Mouse (Mus musculus) intestine, embryonic 15.5 days (tissue): ENCODE data around the gene Gmeb1. TPM values are rescaled to one million over a fixed set of nuclear protein-coding genes. Genes with fewer than 3 reads are reported as not detected.
"Not testable (repeated sequence)": the region's sequence is repeated elsewhere in the genome, so short reads cannot be mapped to it uniquely, and the experiment has no call there.

Experiments
- ATAC-seq: fragments of 200-750 bp; cut with Nextera tagmentation; 2 replicates; pipeline ENCODE4 v1.8.0; 2017; ENCODE audit warnings: moderate TSS enrichment, moderate library complexity
- H3K27ac ChIP-seq: fragments of 300-500 bp; sonication (generic); 2 replicates; pipeline ENCODE4 v1.5.1; 2015; ENCODE audit warnings: mild to moderate bottlenecking, inconsistent platforms
- H3K27me3 ChIP-seq: fragments of 300-500 bp; sonication (generic); replicated peaks from 2 replicates; pipeline ENCODE4 v1.6.1; 2015; ENCODE audit warnings: inconsistent platforms
- H3K36me3 ChIP-seq: fragments of 300-500 bp; sonication (generic); 2 replicates; pipeline ENCODE4 v1.6.1; 2015; ENCODE audit warnings: inconsistent platforms
- H3K4me1 ChIP-seq: fragments of 300-500 bp; sonication (generic); replicated peaks from 2 replicates; pipeline ENCODE4 v1.6.1; 2015; ENCODE audit warnings: inconsistent platforms
- H3K4me2 ChIP-seq: fragments of 300-500 bp; sonication (generic); replicated peaks from 2 replicates; pipeline ENCODE4 v1.6.1; 2015; ENCODE audit warnings: mild to moderate bottlenecking, inconsistent platforms
- H3K4me3 ChIP-seq: fragments of 300-500 bp; sonication (generic); replicated peaks from 2 replicates; pipeline ENCODE4 v1.5.1; 2015; ENCODE audit warnings: inconsistent platforms
- H3K9ac ChIP-seq: fragments of 300-500 bp; sonication (generic); 2 replicates; pipeline ENCODE4 v1.6.1; 2015; ENCODE audit warnings: inconsistent platforms
- H3K9me3 ChIP-seq: fragments of 300-500 bp; sonication (generic); 2 replicates; pipeline ENCODE4 v1.6.1; 2016; ENCODE audit warnings: inconsistent platforms
- WGBS: fragments of 180-500 bp; shearing (Covaris S2); methylation state at CpG from one replicate; pipeline ENCODE4 v1.1.7; 2015; 5-methylcytosine and 5-hydroxymethylcytosine counted together
- polyA plus RNA-seq: library from polyadenylated mRNA; unstranded; fragments of >200 nt; fragmentation: Nextera tagmentation; extraction: Ambion mirVana; gene quantifications from 2 replicates; pipeline ENCODE4 v1.2.1, GENCODE M21; 2015

The Gmeb1 gene
- polyA plus RNA-seq, 1 experiment from 2014 or later: 27.8 TPM

DNA sequence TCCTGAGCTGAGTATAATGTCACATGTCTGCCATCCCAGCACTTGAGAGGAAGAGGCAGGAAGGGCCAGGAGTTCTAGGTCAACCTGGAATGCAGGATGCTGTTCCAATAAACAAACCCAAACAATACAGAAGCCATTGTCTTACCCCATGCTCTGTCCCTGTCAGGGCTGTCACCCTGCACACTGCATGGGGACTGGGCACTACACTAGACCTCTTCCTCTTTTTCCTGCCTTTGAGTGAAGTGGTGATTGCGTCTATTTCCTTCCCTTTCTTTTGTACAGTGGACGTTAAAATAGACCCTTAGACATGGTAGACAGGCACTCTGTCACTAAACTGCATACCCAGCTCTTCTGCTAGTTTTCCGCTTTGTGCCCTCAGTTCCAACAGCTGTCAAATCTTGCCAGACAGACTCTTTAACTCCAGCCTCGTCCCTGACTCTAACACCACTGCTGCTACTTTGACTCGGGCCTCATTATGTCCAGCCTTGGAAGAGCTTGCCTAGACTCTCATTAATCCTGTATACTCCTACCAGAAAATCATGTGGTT lies 13.9 kb downstream of the Gmeb1 start:
- Histone ChIP-seq H3K4me3 (no peak overlapping the region), H3K9me3 (no peaks in the 10 kb centered on the region), H3K4me1 (no peaks in the 10 kb centered on the region), H3K4me2 (no peak overlapping the region), H3K36me3 (peaks cover 15% of the 10 kb centered on the region; the same call in 1 of the 2 replicates), H3K9ac (no peak overlapping the region), H3K27me3 (no peaks in the 10 kb centered on the region), H3K27ac (0 out of 2 replicates have a peak overlapping the region, but pooled peaks have one; percentile 13)
- 84% methylated on average over 5 of the region's 5 CpGs for WGBS
- ATAC-seq: no peak

DNA sequence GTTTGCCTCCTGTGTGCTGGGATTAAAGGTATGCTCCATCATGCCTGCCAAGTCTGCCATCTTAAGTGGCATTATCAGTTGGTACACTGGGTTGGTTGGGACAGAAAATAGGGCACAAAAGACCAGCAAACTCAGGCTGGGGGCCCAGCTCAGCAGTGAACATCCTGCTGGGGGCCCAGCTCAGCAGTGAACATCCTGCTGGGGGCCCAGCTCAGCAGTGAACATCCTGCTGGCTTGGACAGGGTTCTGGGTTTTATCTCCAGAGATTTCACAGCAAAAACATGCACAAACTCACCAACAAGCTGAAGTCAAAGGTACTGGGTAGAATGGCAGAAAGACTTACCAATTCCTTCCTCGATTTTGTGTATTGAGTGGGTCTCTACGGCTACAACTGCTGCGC lies 15.8 kb downstream of the Gmeb1 start:
- H3K4me1 ChIP-seq: no peaks in the 10 kb centered on the region
- no peak for ATAC-seq
- H3K9ac ChIP-seq: no peak overlapping the region
- H3K27me3 ChIP-seq: no peaks in the 10 kb centered on the region
- H3K4me2 ChIP-seq: no peak overlapping the region
- H3K9me3 ChIP-seq: no peaks in the 10 kb centered on the region
- 96% methylated on average over 3 of the region's 3 CpGs for WGBS
- H3K27ac ChIP-seq: no peak overlapping the region
- H3K4me3 ChIP-seq: no peak overlapping the region
- H3K36me3 ChIP-seq: peaks cover 19% of the 10 kb centered on the region

DNA sequence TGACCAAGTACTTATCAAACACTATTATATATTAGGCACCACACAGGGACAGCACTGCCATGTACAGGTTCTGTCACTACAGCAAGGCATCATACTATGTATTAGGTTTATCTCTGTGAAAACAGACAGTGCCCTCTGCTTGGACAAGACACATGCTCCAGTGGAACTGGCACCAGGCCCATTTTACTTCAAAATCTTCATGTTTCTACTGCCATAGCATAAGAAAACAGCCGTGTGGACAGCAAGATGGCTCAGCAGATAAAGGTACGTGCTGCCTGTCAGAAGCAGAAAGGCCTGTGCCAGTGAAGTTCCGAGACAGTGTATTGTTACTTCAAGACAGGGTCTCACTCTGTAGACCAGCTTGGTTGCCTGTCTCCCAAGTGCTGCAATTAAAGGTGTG lies 20.2 kb downstream of the Gmeb1 start:
- no peak overlapping the region for H3K9ac ChIP-seq
- no peak overlapping the region for H3K4me2 ChIP-seq
- H3K4me3 ChIP-seq: no peak overlapping the region
- H3K36me3 ChIP-seq: peaks cover 14% of the 10 kb centered on the region
- no peak overlapping the region for H3K27ac ChIP-seq
- H3K9me3 ChIP-seq: no peaks in the 10 kb centered on the region
- 84% methylated on average over 3 of the region's 3 CpGs for WGBS
- no peaks in the 10 kb centered on the region for H3K4me1 ChIP-seq
- H3K27me3 ChIP-seq: no peaks in the 10 kb centered on the region
- no peak; the same call in 1 of the 2 replicates for ATAC-seq

DNA sequence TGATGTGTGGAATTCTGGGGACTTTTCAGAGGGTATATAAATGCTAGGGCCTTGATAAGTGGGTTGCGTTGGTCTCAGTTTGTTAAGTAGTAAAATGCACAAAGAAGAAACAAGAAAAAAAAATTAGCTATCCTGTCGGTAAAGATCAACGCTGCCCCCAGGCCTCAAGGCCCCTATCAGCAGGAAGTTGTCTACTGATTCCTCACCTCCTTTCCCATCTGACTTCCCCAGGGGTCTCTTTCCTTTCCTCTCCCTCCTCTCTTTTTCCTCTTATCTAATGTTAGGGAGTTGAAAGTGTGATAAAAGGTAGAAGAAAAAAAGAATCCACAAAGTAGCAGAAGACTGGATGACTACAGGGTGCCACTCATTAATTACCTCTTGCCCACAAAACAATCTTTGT lies 21.0 kb downstream of the Gmeb1 start:
- peaks cover 18% of the 10 kb centered on the region for H3K36me3 ChIP-seq
- 96% methylated on average over 3 of the region's 3 CpGs for WGBS
- no peaks in the 10 kb centered on the region for H3K9me3 ChIP-seq
- H3K4me2 ChIP-seq: no peak overlapping the region
- H3K4me3 ChIP-seq: no peak overlapping the region
- H3K4me1 ChIP-seq: no peaks in the 10 kb centered on the region
- H3K9ac ChIP-seq: no peak overlapping the region
- no peaks in the 10 kb centered on the region for H3K27me3 ChIP-seq
- H3K27ac ChIP-seq: no peak overlapping the region
- no peak for ATAC-seq

DNA sequence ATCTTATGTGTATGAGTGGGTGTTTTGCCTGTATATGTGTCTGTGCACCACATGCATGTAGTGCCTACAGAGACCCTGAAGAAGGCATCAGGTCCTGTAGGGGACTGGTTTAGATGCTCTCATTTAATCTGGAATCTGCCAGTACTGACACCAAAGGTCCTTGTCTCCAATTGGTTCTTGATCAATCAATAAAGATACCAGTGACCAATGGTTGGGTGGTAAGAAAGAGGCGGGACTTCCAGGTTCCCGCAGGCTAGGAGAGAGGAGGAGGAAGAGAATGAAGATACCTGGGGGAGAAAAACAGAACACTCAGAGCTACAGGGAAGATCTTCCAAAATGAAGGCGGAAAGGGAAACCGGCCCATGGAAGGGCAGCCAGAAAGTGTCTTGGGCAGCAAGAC lies 23.0 kb downstream of the Gmeb1 start:
- H3K4me3 ChIP-seq: no peak overlapping the region
- peaks cover 26% of the 10 kb centered on the region for H3K36me3 ChIP-seq
- no peak for ATAC-seq
- H3K4me2 ChIP-seq: no peak overlapping the region
- H3K9me3 ChIP-seq: no peaks in the 10 kb centered on the region
- no peak overlapping the region for H3K9ac ChIP-seq
- no peaks in the 10 kb centered on the region for H3K27me3 ChIP-seq
- no peak overlapping the region for H3K27ac ChIP-seq
- H3K4me1 ChIP-seq: no peaks in the 10 kb centered on the region
- 88% methylated on average over 4 of the region's 4 CpGs for WGBS

DNA sequence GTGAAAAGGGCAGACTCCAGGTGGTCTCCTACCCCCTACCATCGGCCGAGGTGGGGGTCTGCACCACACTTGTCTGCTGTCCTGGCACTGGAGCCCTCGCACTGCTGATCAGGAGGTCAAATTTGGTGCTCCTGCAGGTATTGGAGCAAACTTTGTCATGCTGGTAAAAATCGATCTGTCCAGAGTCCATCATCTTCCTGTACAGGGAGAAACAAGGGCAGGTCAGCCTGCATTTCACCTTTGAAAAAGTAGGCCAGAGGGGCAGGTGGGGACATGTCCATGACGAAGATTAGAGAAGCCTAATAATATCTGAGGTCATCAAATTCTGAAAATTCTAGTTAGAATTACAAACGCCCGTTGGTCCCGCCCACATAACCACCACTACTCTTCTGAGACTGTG lies 26.7 kb downstream of the Gmeb1 start:
- no peak overlapping the region for H3K27ac ChIP-seq
- H3K4me1 ChIP-seq: no peaks in the 10 kb centered on the region
- H3K4me2 ChIP-seq: no peak overlapping the region
- ATAC-seq: no peak
- H3K9me3 ChIP-seq: no peaks in the 10 kb centered on the region
- 93% methylated on average over 8 of the region's 8 CpGs for WGBS
- peaks cover 35% of the 10 kb centered on the region for H3K36me3 ChIP-seq
- H3K4me3 ChIP-seq: no peak overlapping the region
- H3K9ac ChIP-seq: no peak overlapping the region
- no peaks in the 10 kb centered on the region for H3K27me3 ChIP-seq

DNA sequence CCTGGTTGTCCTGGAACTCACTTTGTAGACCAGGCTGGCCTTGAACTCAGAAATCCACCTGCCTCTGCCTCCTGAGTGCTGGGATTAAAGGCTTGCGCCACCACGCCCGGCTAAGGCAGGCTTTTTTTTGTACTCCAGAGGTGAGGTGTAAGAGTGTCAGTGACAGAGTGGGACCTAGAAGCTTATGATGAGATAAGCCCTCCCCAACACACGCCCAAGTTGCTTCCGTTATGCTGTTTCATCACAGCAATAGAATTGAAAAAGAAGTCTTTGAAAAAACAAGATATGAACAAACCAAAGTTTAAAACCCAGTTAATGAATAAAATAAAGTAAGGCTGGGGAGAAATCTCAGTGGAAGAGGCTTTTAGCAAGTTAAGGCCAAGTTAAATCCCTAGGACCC lies 31.0 kb downstream of the Gmeb1 start:
- Histone ChIP-seq H3K27me3 (no peaks in the 10 kb centered on the region), H3K4me2 (no peak overlapping the region), H3K9ac (no peak overlapping the region), H3K4me1 (no peaks in the 10 kb centered on the region), H3K36me3 (peaks cover 59% of the 10 kb centered on the region), H3K4me3 (no peak overlapping the region), H3K9me3 (no peaks in the 10 kb centered on the region), H3K27ac (no peak overlapping the region)
- WGBS: 95% methylated on average over 5 of the region's 5 CpGs
- no peak for ATAC-seq

DNA sequence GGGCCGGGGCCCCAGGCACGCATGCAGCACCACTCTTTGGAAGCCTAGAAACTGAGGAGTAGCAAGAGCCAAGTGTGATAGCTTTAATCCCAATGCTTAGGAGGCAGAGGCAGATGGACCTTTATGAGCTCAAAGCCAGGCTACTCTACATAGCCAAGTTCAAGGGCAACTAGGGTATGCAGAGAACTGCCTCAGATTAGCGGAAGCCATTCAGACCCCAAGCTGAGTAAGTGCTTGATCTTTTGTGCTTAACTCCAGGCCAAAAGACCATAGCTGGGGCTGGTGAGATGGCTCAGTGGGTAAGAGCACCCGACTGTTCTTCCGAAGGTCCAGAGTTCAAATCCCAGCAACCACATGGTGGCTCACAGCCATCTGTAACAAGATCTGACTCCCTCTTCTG lies 39.4 kb downstream of the Gmeb1 start:
- H3K4me2 ChIP-seq, H3K4me1 ChIP-seq, H3K9me3 ChIP-seq, H3K9ac ChIP-seq, H3K27ac ChIP-seq, H3K27me3 ChIP-seq, H3K4me3 ChIP-seq, ATAC-seq: not testable (repeated sequence)
- H3K36me3 ChIP-seq: peaks cover 24% of the 10 kb centered on the region
- 91% methylated on average over 5 of the region's 5 CpGs for WGBS

DNA sequence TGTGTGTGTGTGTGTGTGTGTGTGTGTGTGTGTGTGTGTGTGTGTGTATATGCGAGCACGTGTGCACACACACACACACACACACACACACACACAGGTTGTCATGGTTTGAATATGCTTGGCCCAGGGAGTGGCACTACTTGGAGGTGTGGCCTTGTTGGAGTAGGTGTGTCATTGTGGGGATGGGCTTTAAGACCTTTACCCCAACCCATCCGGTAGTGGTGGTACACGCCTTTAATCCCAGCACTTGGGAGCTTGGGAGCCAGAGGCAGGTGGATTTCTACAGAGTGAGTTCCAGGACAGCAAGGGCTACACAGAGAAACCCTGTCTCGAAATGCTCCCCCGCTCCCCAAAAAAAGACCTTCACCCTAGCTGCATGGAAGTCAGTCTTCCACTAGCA lies 43.0 kb downstream of the Gmeb1 start:
- not testable (repeated sequence) for H3K9ac ChIP-seq, H3K9me3 ChIP-seq, H3K27ac ChIP-seq, H3K36me3 ChIP-seq, H3K4me2 ChIP-seq, H3K4me1 ChIP-seq, H3K27me3 ChIP-seq, H3K4me3 ChIP-seq
- WGBS: 71% methylated on average over 6 of the region's 6 CpGs
- ATAC-seq: peak; percentile 52

DNA sequence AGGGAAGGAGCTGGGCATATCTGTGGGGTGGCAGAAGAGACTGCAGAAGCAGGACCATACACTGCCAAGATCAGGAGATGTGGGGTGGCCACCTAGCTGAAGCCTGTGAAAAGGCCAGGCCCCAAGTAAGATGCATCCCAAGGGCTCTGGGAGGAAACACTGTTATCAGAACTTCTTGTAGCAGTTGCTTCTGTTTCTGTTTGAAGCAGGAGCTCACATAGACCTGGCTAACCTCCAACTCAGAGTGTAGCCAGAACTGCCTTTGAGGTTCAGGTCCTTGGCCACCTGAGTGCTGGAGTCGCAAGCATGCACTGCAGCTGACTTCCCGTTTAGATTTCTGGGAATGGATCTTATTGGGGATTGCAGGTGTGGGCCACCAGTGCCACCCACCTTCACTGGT lies 43.6 kb downstream of the Gmeb1 start:
- Histone ChIP-seq H3K27ac (no peak overlapping the region), H3K4me3 (no peak overlapping the region), H3K36me3 (no peaks in the 10 kb centered on the region), H3K9me3 (no peaks in the 10 kb centered on the region), H3K4me2 (no peak overlapping the region), H3K9ac (no peak overlapping the region), H3K4me1 (peaks cover 6% of the 10 kb centered on the region; the same call in 1 of the 2 replicates), H3K27me3 (no peaks in the 10 kb centered on the region)
- WGBS: 77% methylated on average over 2 of the region's 2 CpGs
- no peak for ATAC-seq

DNA sequence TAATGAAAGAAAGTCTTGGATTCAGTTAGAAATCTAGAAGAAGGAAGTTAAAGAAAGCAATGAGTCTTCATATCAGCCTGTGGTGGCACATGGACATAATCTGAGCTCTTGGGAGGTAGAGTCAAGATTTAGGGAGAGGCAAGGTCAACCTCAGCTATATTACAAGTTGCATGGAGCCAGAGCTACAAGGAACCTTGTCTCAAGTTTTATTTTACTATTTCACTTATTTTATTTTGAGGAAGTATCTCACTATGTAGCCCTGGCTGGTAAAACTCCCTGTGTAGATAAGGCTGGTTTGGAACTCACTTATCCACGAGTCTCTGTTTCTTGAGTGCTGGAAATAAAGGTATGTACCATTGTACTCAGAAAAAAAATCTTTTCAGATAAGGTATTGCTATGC lies 44.8 kb downstream of the Gmeb1 start:
- H3K27ac ChIP-seq: no peak overlapping the region
- no peak overlapping the region for H3K4me2 ChIP-seq
- no peak for ATAC-seq
- no peaks in the 10 kb centered on the region for H3K9me3 ChIP-seq
- peaks cover 11% of the 10 kb centered on the region for H3K4me1 ChIP-seq
- no peak overlapping the region for H3K9ac ChIP-seq
- no peaks in the 10 kb centered on the region for H3K36me3 ChIP-seq
- 61% methylated on average over 1 of the region's 1 CpGs for whole genome bisulfite sequencing
- no peak overlapping the region for H3K4me3 ChIP-seq
- H3K27me3 ChIP-seq: no peaks in the 10 kb centered on the region

DNA sequence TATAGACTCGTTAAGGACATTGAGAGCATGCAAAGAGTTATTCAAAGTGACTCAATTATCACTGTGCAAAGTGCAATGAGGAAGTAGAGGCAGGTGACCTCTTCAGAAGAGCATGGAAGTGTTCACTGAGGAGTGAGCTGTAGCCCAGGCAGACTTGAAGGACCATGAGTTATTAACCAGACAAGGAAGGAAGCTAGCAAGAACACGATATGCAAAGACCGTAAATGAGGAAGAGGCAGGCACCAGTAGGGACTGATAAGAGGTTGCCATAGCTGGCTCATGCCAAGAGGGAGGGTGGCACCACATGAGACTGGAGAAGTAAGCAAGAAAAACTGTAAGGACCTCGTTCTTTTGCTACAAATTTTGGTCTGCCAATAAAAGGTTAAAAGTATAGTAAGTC lies 46.6 kb downstream of the Gmeb1 start:
- ATAC-seq: peak; percentile 62
- WGBS: 49% methylated on average over 4 of the region's 4 CpGs
- peak overlapping the region; percentile 14; the same call in 1 of the 2 replicates for H3K4me2 ChIP-seq
- peaks cover 11% of the 10 kb centered on the region for H3K4me1 ChIP-seq
- no peaks in the 10 kb centered on the region for H3K36me3 ChIP-seq
- no peaks in the 10 kb centered on the region for H3K9me3 ChIP-seq
- H3K27ac ChIP-seq: peak overlapping the region; percentile 13; the same call in 1 of the 2 replicates
- no peak overlapping the region for H3K4me3 ChIP-seq
- no peaks in the 10 kb centered on the region for H3K27me3 ChIP-seq
- no peak overlapping the region for H3K9ac ChIP-seq

DNA sequence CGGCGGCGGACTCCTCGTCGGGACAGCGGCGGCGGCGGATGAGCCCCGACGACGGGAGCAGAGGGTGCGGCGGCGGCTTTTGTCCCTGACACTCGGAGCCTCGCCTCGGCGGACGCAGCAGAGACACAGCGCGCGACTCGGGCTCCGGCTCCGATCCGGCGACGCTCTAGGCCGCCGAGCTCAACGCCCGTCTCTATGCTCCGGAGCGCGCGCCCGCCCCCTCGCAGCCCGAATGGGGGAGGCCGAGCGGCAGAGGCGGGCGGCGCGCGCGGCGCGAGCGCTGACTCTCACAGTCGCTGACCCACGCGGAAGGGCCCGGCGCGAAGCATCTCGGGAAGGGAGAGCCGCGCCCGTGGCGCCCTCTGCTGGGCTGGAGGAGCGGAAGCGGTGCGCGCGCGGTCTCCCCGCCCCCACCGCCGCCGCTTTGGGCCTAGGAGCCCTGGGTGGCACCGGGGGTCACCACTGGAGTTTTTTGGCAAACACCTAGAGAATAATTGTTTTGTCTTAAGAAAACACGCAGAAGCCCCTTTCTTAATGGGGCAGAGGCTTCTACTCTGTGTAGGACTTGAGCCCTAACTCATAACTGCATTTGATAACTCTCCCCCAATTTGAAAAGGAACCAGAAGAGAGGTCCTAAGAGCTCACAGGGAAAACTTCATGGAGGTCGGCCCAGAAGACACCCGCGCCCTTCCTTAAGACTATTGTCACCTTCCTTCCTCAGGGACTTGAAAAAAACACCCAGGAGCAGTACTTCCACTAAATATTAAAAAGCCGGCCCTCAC lies 49.3 kb downstream of the Gmeb1 start, which contains the start of gene Ythdf2:
Gene Ythdf2, minus strand, starts transcription at position 351 of the 782 bp plus-strand sequence.
- Histone ChIP-seq H3K27me3 (no peaks in the 10 kb centered on the region), H3K27ac (peak within 1 kb of the TSS; percentile 94), H3K36me3 (0 out of 2 replicates have a peak, but pooled peaks cover 3% of the 10 kb centered on the region), H3K4me1 (peaks cover 7% of the 10 kb centered on the region; the same call in 1 of the 2 replicates), H3K9me3 (no peaks in the 10 kb centered on the region), H3K4me3 (peak within 1 kb of the TSS; percentile 98), H3K9ac (peak within 1 kb of the TSS; percentile 100), H3K4me2 (peak within 1 kb of the TSS; percentile 56)
- 1% methylated on average over 75 of the region's 78 CpGs for WGBS
- ATAC-seq: peak; percentile 97
